In the genomic region with DNA sequence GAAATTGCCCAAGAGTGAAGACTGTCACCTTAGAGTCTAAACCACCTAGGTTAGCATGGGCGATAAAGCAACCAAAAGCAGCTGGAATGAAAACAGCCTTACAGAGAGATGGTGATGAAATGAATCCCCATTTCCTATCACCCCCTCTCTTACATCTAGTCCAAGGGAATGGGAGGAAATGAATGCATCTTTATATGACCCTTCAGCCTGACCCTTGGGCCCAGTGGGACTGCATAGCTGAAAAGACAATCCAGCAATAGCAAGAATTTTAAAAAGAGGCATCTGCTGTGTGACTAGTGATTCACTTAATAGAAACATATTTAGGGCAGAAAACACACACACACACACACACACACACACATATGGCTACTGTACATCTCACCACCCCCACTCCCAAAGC, we compare ENCODE assay signal across 20 mouse cellular contexts. TPM values are rescaled to one million over a fixed set of nuclear protein-coding genes. Genes with fewer than 3 reads are reported as not detected.
"Had no signal": no experiment of that assay in that cellular context is flagged by ENCODE, and none has a peak within 500 bp of the region (broad histone marks: within the 10 kb centered on the region; RNA-seq: fewer than 3 reads in every experiment).

No protein-coding gene starts in this region.

- H3K9ac ChIP-seq: liver, embryonic 13.5 days had no signal

- DNase-seq: layer of hippocampus, postnatal 36 days; liver, embryonic 13.5 days; lung, adult 2 months; lung, postnatal 14 days; lung, postnatal 4 days; midbrain, embryonic 14.5 days; thymus, adult 18-20 months; thymus, postnatal 36 days had no signal

- H3K4me3 ChIP-seq: left cerebral cortex, adult 2 months; liver, embryonic 13.5 days had no signal

- H3K27ac ChIP-seq: left cerebral cortex, adult 2 months; liver, embryonic 13.5 days had no signal

- H3K9me3 ChIP-seq: liver, embryonic 13.5 days had no signal

- H3K27me3 ChIP-seq: liver, embryonic 13.5 days had no signal

- H3K4me2 ChIP-seq: liver, embryonic 13.5 days; midbrain, embryonic 11.5 days had no signal

RNA-seq across cellular contexts. Expression of a gene that starts 4.0 kb away (rescaled TPM):
- polyA plus RNA-seq: limb, embryonic 11.5 days; liver, embryonic 13.5 days; liver, embryonic 16.5 days; midbrain, embryonic 11.5 days; midbrain, embryonic 14.5 days; neural tube, embryonic 11.5 days; neural tube, embryonic 14.5 days; small intestine, adult 2 months; stomach, embryonic 16.5 days had no signal

RNA-seq across cellular contexts. Expression of a gene that starts 5.6 kb away (rescaled TPM):
- total RNA-seq: left cerebral cortex, postnatal 36 days; midbrain, postnatal 0 days had no signal
- polyA plus RNA-seq: midbrain, embryonic 11.5 days; midbrain, embryonic 14.5 days; midbrain, postnatal 0 days; neural tube, embryonic 14.5 days had no signal

RNA-seq across cellular contexts. Expression of a gene that starts 52.0 kb away (rescaled TPM):
- total RNA-seq: megakaryocyte progenitor cell, adult 5-6 weeks; megakaryocyte-erythroid progenitor cell, adult 5-6 weeks had no signal
